Mouse (Mus musculus): ENCODE data around the gene Dhrs7.

- TF ChIP-seq EP300 (IDR thresholded peaks at IDR 0.05; ENCODE audit: low read depth): no peak
- TF ChIP-seq CTCF (IDR thresholded peaks at IDR 0.05; ENCODE audit: low read depth): no peak
These were observed 532 bp downstream of the Dhrs7 start for GRCm38 (mm10) chr12:72664020-72664734.

All from liver, postnatal 0 days (tissue).